Mouse (Mus musculus) liver, embryonic 11.5 days (tissue): ENCODE results near the gene Mlx. TPM values are rescaled to one million over a fixed set of nuclear protein-coding genes. Genes with fewer than 3 reads are reported as not detected.
A peak's percentile ranks its signal among the peaks of the same experiment; 100 is the strongest.

Experiments used
- ATAC-seq: fragments of 200-750 bp; cut with Nextera tagmentation; replicated peaks from 2 replicates; pipeline ENCODE4 v1.8.0; 2017; ENCODE audit warnings: moderate number of reproducible peaks, mild to moderate bottlenecking, moderate TSS enrichment, moderate library complexity; ENCODE audit not compliant: low FRiP score
- DNase-seq: peaks from one replicate; pipeline ENCODE4 v3.0.0-alpha.2; 2017; ENCODE audit warnings: low spot score
- H3K27ac ChIP-seq: fragments of 300-500 bp; sonication (generic); 2 replicates; pipeline ENCODE4 v1.5.1; 2014; ENCODE audit warnings: mild to moderate bottlenecking, low read depth, low read length, control low read depth
- H3K27me3 ChIP-seq: fragments of 300-500 bp; sonication (generic); replicated peaks from 2 replicates; pipeline ENCODE4 v1.6.1; 2014; ENCODE audit warnings: low read length, mixed read lengths; ENCODE audit not compliant: control insufficient read depth, insufficient read depth
- H3K36me3 ChIP-seq: fragments of 300-500 bp; sonication (generic); 2 replicates; pipeline ENCODE4 v1.6.1; 2014; ENCODE audit warnings: mild to moderate bottlenecking, low read length, moderate library complexity, mixed read lengths; ENCODE audit not compliant: control insufficient read depth, insufficient read depth
- H3K4me1 ChIP-seq: fragments of 300-500 bp; sonication (generic); replicated peaks from 2 replicates; pipeline ENCODE4 v1.6.1; 2014; ENCODE audit warnings: low read length, mixed read lengths; ENCODE audit not compliant: control insufficient read depth, insufficient read depth
- H3K4me2 ChIP-seq: fragments of 300-500 bp; sonication (generic); 2 replicates; pipeline ENCODE4 v1.6.1; 2014; ENCODE audit warnings: mild to moderate bottlenecking, control low read depth, moderate library complexity
- H3K4me3 ChIP-seq: fragments of 300-500 bp; sonication (generic); 2 replicates; pipeline ENCODE4 v1.5.1; 2014; ENCODE audit warnings: low read depth, low read length, control low read depth
- H3K9ac ChIP-seq: fragments of 300-500 bp; sonication (generic); 2 replicates; pipeline ENCODE4 v1.6.1; 2014; ENCODE audit warnings: low read depth, low read length, control low read depth
- H3K9me3 ChIP-seq: fragments of 300-500 bp; sonication (generic); 2 replicates; pipeline ENCODE4 v1.6.1; 2016; ENCODE audit warnings: low read length, inconsistent platforms, mixed read lengths; ENCODE audit not compliant: control insufficient read depth
- WGBS: fragments of 180-500 bp; shearing (Covaris S2); extraction: QIAGEN DNeasy Blood & Tissue Kit; methylation state at CpG from one replicate; pipeline ENCODE4 v1.1.7; 2014; 5-methylcytosine and 5-hydroxymethylcytosine counted together
- polyA plus RNA-seq: library from polyadenylated mRNA; unstranded; fragments of >200 nt; fragmentation: Nextera tagmentation; extraction: Ambion mirVana; gene quantifications from 2 replicates; pipeline ENCODE4 v1.2.1, GENCODE M21; 2014

The Mlx gene
- polyA plus RNA-seq, 1 experiment from 2014 or later = 45.3 TPM

GRCm38 (mm10) chr11:101131187-101131586, 44.1 kb downstream of the Mlx start:
- H3K27ac ChIP-seq = no peak overlapping the region; the same call in 1 of the 2 replicates
- no peak overlapping the region for H3K4me3 ChIP-seq
- peaks cover 10% of the 10 kb centered on the region for H3K36me3 ChIP-seq
- H3K27me3 ChIP-seq = no peaks in the 10 kb centered on the region
- H3K4me1 ChIP-seq = peaks cover 8% of the 10 kb centered on the region
- WGBS = 73% methylated on average over 2 of the region's 2 CpGs
- H3K9ac ChIP-seq = no peak overlapping the region
- H3K4me2 ChIP-seq = no peak overlapping the region
- no peaks in the 10 kb centered on the region for H3K9me3 ChIP-seq
- no peak for ATAC-seq
- no peak for DNase-seq

- Histone ChIP-seq H3K4me2 (no peak overlapping the region), H3K9me3 (no peaks in the 10 kb centered on the region), H3K9ac (no peak overlapping the region), H3K36me3 (peaks cover 5% of the 10 kb centered on the region), H3K27me3 (no peaks in the 10 kb centered on the region), H3K4me3 (no peak overlapping the region), H3K4me1 (peaks cover 8% of the 10 kb centered on the region), H3K27ac (no peak overlapping the region)
- no peak for ATAC-seq
- 86% methylated on average over 6 of the region's 6 CpGs for WGBS
- DNase-seq = no peak
Measured at GRCm38 (mm10) chr11:101131701-101132100, 44.6 kb downstream of the Mlx start.

DNA sequence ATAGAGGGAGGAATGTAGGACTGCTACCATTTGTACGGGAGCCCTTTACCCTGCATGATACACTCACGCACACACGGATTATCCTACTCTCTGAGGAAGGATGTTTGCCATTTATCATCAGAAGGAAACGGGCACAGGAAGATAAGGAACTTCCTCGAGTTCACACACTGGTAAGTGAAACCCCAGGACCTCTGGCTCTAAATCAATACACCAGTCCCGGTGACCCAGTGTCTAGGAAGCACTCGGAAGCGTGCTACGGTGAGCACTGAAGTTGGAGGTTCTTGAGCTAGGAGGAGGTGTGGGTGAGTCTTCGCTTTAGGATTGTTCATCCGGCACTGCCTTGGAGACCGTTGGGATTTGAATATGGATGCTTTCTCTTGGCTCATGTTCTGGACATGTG, 46.0 kb downstream of the Mlx start:
- no peak overlapping the region for H3K4me2 ChIP-seq
- H3K9me3 ChIP-seq = no peaks in the 10 kb centered on the region
- no peaks in the 10 kb centered on the region for H3K36me3 ChIP-seq
- H3K27ac ChIP-seq = no peak overlapping the region
- H3K4me1 ChIP-seq = peaks cover 8% of the 10 kb centered on the region
- H3K27me3 ChIP-seq = no peaks in the 10 kb centered on the region
- DNase-seq = no peak
- no peak overlapping the region for H3K4me3 ChIP-seq
- WGBS = 37% methylated on average over 12 of the region's 12 CpGs
- no peak for ATAC-seq
- no peak overlapping the region for H3K9ac ChIP-seq

- no peak overlapping the region for H3K27ac ChIP-seq
- 79% methylated on average over 13 of the region's 13 CpGs for WGBS
- peaks cover 8% of the 10 kb centered on the region for H3K27me3 ChIP-seq
- no peak overlapping the region for H3K4me3 ChIP-seq
- no peak overlapping the region for H3K9ac ChIP-seq
- H3K9me3 ChIP-seq = no peaks in the 10 kb centered on the region
- DNase-seq = no peak
- ATAC-seq = no peak
- H3K36me3 ChIP-seq = no peaks in the 10 kb centered on the region
- H3K4me1 ChIP-seq = peaks cover 8% of the 10 kb centered on the region
- no peak overlapping the region for H3K4me2 ChIP-seq
Measured at GRCm38 (mm10) chr11:101134217-101134865, 47.3 kb downstream of the Mlx start.

- Histone ChIP-seq H3K27ac (no peak overlapping the region), H3K4me2 (no peak overlapping the region), H3K27me3 (peaks cover 33% of the 10 kb centered on the region), H3K36me3 (no peaks in the 10 kb centered on the region), H3K9ac (no peak overlapping the region), H3K4me1 (no peaks in the 10 kb centered on the region; the same call in 1 of the 2 replicates), H3K9me3 (no peaks in the 10 kb centered on the region), H3K4me3 (no peak overlapping the region)
- 78% methylated on average over 7 of the region's 7 CpGs for WGBS
- ATAC-seq (no peak), DNase-seq (no peak)
Measured at GRCm38 (mm10) chr11:101137000-101137399, 49.9 kb downstream of the Mlx start.

GRCm38 (mm10) chr11:101138536-101139181, 51.6 kb downstream of the Mlx start:
- Histone ChIP-seq H3K4me3 (0 out of 2 replicates have a peak overlapping the region, but pooled peaks have one; percentile 10), H3K9ac (no peak overlapping the region), H3K36me3 (no peaks in the 10 kb centered on the region), H3K27me3 (peaks cover 39% of the 10 kb centered on the region), H3K9me3 (no peaks in the 10 kb centered on the region), H3K4me1 (peaks cover 2% of the 10 kb centered on the region; the same call in 1 of the 2 replicates), H3K27ac (no peak overlapping the region), H3K4me2 (peak overlapping the region; percentile 45)
- no peak for ATAC-seq
- DNase-seq = no peak
- 25% methylated on average over 15 of the region's 15 CpGs for WGBS

- Histone ChIP-seq H3K9ac (no peak overlapping the region), H3K27ac (no peak overlapping the region), H3K27me3 (peaks cover 40% of the 10 kb centered on the region), H3K4me2 (peak overlapping the region; percentile 64), H3K4me3 (peak overlapping the region; percentile 20; the same call in 1 of the 2 replicates), H3K36me3 (no peaks in the 10 kb centered on the region), H3K4me1 (peaks cover 2% of the 10 kb centered on the region; the same call in 1 of the 2 replicates), H3K9me3 (no peaks in the 10 kb centered on the region)
- ATAC-seq = no peak
- DNase-seq = no peak
- 33% methylated on average over 27 of the region's 27 CpGs for WGBS
Measured at GRCm38 (mm10) chr11:101140164-101140819, 53.2 kb downstream of the Mlx start.

DNA sequence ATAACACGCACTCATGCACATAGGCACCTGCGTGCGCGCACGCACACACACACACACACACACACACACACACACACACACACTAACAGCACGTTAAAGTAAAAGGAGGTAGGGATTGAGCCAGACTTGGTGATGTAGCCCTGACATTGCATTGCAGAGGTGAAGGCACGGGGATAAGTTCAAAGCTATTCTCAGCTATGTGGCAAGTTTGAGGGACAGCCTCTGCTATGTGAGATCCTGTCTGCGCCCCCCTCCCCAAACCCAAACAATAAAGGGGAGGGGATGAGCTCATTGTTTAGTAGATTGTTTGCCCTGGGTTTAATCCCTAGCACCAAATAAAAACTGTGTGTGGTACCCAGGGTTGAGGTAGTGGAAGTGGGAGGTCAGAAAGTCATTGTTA, 54.0 kb downstream of the Mlx start:
- ATAC-seq = no peak
- DNase-seq = no peak
- Histone ChIP-seq H3K4me3 (no peak overlapping the region), H3K4me2 (no peak overlapping the region), H3K9ac (no peak overlapping the region), H3K27ac (no peak overlapping the region), H3K4me1 (peaks cover 2% of the 10 kb centered on the region; the same call in 1 of the 2 replicates), H3K36me3 (no peaks in the 10 kb centered on the region), H3K9me3 (no peaks in the 10 kb centered on the region), H3K27me3 (peaks cover 40% of the 10 kb centered on the region)
- 77% methylated on average over 8 of the region's 8 CpGs for WGBS
